Mouse (Mus musculus): ENCODE results near the gene Ppm1k. TPM values are rescaled to one million over a fixed set of nuclear protein-coding genes. Genes with fewer than 3 reads are reported as not detected.

Gene Ppm1k
- polyA plus RNA-seq (2012; rRNA removed; ENCODE audit: low replicate concordance): 1.2 and 4.6 TPM in 2 replicates

GRCm38 (mm10) chr6:57535386-57535936, at the start of gene Ppm1k:
Gene Ppm1k (minus strand): TSS chr6:57535468.

GRCm38 (mm10) chr6:57580881-57581548, 45.7 kb upstream of the Ppm1k start, which contains the start of gene Herc6:
Gene Herc6 (plus strand): TSS chr6:57581000.

Other genes starting within 250 kb of the Ppm1k start
- not detected in 2 replicates for gene Vmn1r16, start 206.0 kb downstream of the Ppm1k start, polyA plus RNA-seq (2012; rRNA removed; ENCODE audit: low replicate concordance)
- gene Vmn1r17, start 171.7 kb downstream of the Ppm1k start, polyA plus RNA-seq (2012; rRNA removed; ENCODE audit: low replicate concordance): not detected in 2 replicates
- gene Vmn1r18, start 139.7 kb downstream of the Ppm1k start, polyA plus RNA-seq (2012; rRNA removed; ENCODE audit: low replicate concordance): not detected in 2 replicates
- not detected in 2 replicates for gene Vmn1r19, start 131.7 kb downstream of the Ppm1k start, polyA plus RNA-seq (2012; rRNA removed; ENCODE audit: low replicate concordance)
- not detected in 2 replicates for gene Vmn1r20, start 106.5 kb downstream of the Ppm1k start, polyA plus RNA-seq (2012; rRNA removed; ENCODE audit: low replicate concordance)
- gene Herc6, start 45.5 kb upstream of the Ppm1k start, polyA plus RNA-seq (2012; rRNA removed; ENCODE audit: low replicate concordance): 7.3 and 10.5 TPM in 2 replicates
- gene Pyurf, start 156.6 kb upstream of the Ppm1k start, polyA plus RNA-seq (2012; rRNA removed; ENCODE audit: low replicate concordance): 21.1 and 28.7 TPM in 2 replicates
- 2.5 and 4.6 TPM in 2 replicates for gene Lancl2, start 167.1 kb upstream of the Ppm1k start, polyA plus RNA-seq (2012; rRNA removed; ENCODE audit: low replicate concordance)